Mouse (Mus musculus): ENCODE measurements around the gene Spdl1.
A peak's percentile ranks its signal among the peaks of the same experiment; 100 is the strongest.

GRCm38 (mm10) chr11:34868626-34869025, 35.2 kb upstream of the Spdl1 start:
- TF ChIP-seq CTCF (IDR thresholded peaks at IDR 0.05; ENCODE audit: low read depth) (peak; percentile 17; the same call in 1 of the 2 replicates), EP300 (IDR thresholded peaks at IDR 0.05; ENCODE audit: low read depth) (no peak)
